Mouse (Mus musculus) forelimb bud, embryonic 11.5 days (tissue): ENCODE data around the gene Camkk2.
A peak's percentile ranks its signal among the peaks of the same experiment; 100 is the strongest.

ENCODE experiments used
- DNase-seq: peaks from one replicate; pipeline ENCODE4 v3.0.0-alpha.2; 2012; ENCODE audit warnings: low read depth, low spot score

Gene Camkk2

GRCm38 (mm10) chr5:122779277-122779834, at the start of gene Camkk2:
TSS of gene Camkk2 (minus strand) at chr5:122779409.
- DNase-seq: peak; percentile 86

- no peak for DNase-seq
These were observed 45.9 kb upstream of the Camkk2 start for GRCm38 (mm10) chr5:122825099-122825498.

- no peak for DNase-seq
These were observed 45.2 kb upstream of the Camkk2 start for GRCm38 (mm10) chr5:122824450-122824849.

- no peak for DNase-seq
These were observed 44.8 kb upstream of the Camkk2 start for GRCm38 (mm10) chr5:122823976-122824375.

GRCm38 (mm10) chr5:122822441-122822840, 43.2 kb upstream of the Camkk2 start:
- DNase-seq: no peak

- DNase-seq: no peak
These were observed 42.3 kb upstream of the Camkk2 start for GRCm38 (mm10) chr5:122821524-122821885.

- DNase-seq: peak; percentile 97
These were observed 41.7 kb upstream of the Camkk2 start, which contains the start of gene Anapc5 for GRCm38 (mm10) chr5:122820777-122821523. TSS of gene Anapc5 (minus strand) at chr5:122821339.

GRCm38 (mm10) chr5:122812699-122813098, 33.5 kb upstream of the Camkk2 start:
- no peak for DNase-seq

- peak; percentile 64 for DNase-seq
These were observed 32.3 kb upstream of the Camkk2 start for GRCm38 (mm10) chr5:122811364-122812079.

GRCm38 (mm10) chr5:122805503-122805902, 26.3 kb upstream of the Camkk2 start:
- DNase-seq: no peak

GRCm38 (mm10) chr5:122802706-122803105, 23.5 kb upstream of the Camkk2 start:
- no peak for DNase-seq

GRCm38 (mm10) chr5:122801684-122802083, 22.5 kb upstream of the Camkk2 start:
- no peak for DNase-seq

GRCm38 (mm10) chr5:122800345-122801010, 21.3 kb upstream of the Camkk2 start:
- DNase-seq: no peak

GRCm38 (mm10) chr5:122799379-122800344, 20.5 kb upstream of the Camkk2 start:
- no peak for DNase-seq

GRCm38 (mm10) chr5:122798557-122799378, 19.6 kb upstream of the Camkk2 start:
- DNase-seq: no peak

- no peak for DNase-seq
These were observed 18.7 kb upstream of the Camkk2 start for GRCm38 (mm10) chr5:122797866-122798265.

- no peak for DNase-seq
These were observed 9.5 kb upstream of the Camkk2 start for GRCm38 (mm10) chr5:122788696-122789095.

GRCm38 (mm10) chr5:122786035-122786819, 7.0 kb upstream of the Camkk2 start:
- DNase-seq: peak; percentile 35

GRCm38 (mm10) chr5:122783726-122784406, 4.7 kb upstream of the Camkk2 start:
- no peak for DNase-seq
